Mouse (Mus musculus) liver, adult 2 months (tissue): ENCODE data around the gene Ppme1.

ENCODE experiments used
- CTCF ChIP-seq: fragments of 200-500 bp; IDR thresholded peaks from 2 replicates; pipeline ENCODE4 v1.5.1; 2011; ENCODE audit warnings: low read depth, low read length, control low read depth
- POLR2A ChIP-seq: fragments of 200-500 bp; IDR thresholded peaks from 2 replicates; pipeline ENCODE4 v1.6.1; 2011; ENCODE audit warnings: low read length, control low read depth; ENCODE audit not compliant: insufficient read depth; ENCODE audit errors: extremely low read depth

GRCm38 (mm10) chr7:100399231-100399913, 27.3 kb upstream of the Ppme1 start:
- TF ChIP-seq POLR2A (no peak), CTCF (no peak)
